Mouse (Mus musculus): ENCODE measurements around the gene Tpt1.
"Not testable (repeated sequence)": the region's sequence is repeated elsewhere in the genome, so short reads cannot be mapped to it uniquely, and the experiment has no call there.

The Tpt1 gene

GRCm38 (mm10) chr14:75844111-75844695 is 690 bp upstream of the Tpt1 start:
- DNase-seq (ENCODE audit: low spot score): no peak

GRCm38 (mm10) chr14:75845698-75846115 is 814 bp downstream of the Tpt1 start:
- DNase-seq (ENCODE audit: low spot score): peak; percentile 45

- no peak for DNase-seq (ENCODE audit: low spot score)
These were observed 2.8 kb downstream of the Tpt1 start for GRCm38 (mm10) chr14:75847669-75848068.

- DNase-seq (ENCODE audit: low spot score): no peak
These were observed 3.6 kb downstream of the Tpt1 start for GRCm38 (mm10) chr14:75848482-75848881.

- no peak for DNase-seq (ENCODE audit: low spot score)
These were observed 4.3 kb downstream of the Tpt1 start for GRCm38 (mm10) chr14:75849236-75849635.

- no peak for DNase-seq (ENCODE audit: low spot score)
These were observed 5.1 kb downstream of the Tpt1 start for GRCm38 (mm10) chr14:75849842-75850568.

- no peak for DNase-seq (ENCODE audit: low spot score)
These were observed 5.9 kb downstream of the Tpt1 start for GRCm38 (mm10) chr14:75850819-75851218.

GRCm38 (mm10) chr14:75852016-75852415 is 7.1 kb downstream of the Tpt1 start:
- no peak for DNase-seq (ENCODE audit: low spot score)

- DNase-seq (ENCODE audit: low spot score): no peak
These were observed 10.5 kb downstream of the Tpt1 start for GRCm38 (mm10) chr14:75855263-75855992.

GRCm38 (mm10) chr14:75858181-75858580 is 13.3 kb downstream of the Tpt1 start:
- no peak for DNase-seq (ENCODE audit: low spot score)

- DNase-seq (ENCODE audit: low spot score): no peak
These were observed 14.7 kb downstream of the Tpt1 start for GRCm38 (mm10) chr14:75859619-75860018.

- DNase-seq (ENCODE audit: low spot score): no peak
These were observed 17.8 kb downstream of the Tpt1 start for GRCm38 (mm10) chr14:75862701-75863100.

GRCm38 (mm10) chr14:75863549-75864409 is 18.9 kb downstream of the Tpt1 start:
- no peak for DNase-seq (ENCODE audit: low spot score)

GRCm38 (mm10) chr14:75866706-75867333 is 21.9 kb downstream of the Tpt1 start:
- no peak for DNase-seq (ENCODE audit: low spot score)

GRCm38 (mm10) chr14:75868028-75868427 is 23.1 kb downstream of the Tpt1 start:
- DNase-seq (ENCODE audit: low spot score): not testable (repeated sequence)

GRCm38 (mm10) chr14:75869769-75870363 is 25.0 kb downstream of the Tpt1 start:
- DNase-seq (ENCODE audit: low spot score): no peak

- DNase-seq (ENCODE audit: low spot score): no peak
These were observed 25.7 kb downstream of the Tpt1 start for GRCm38 (mm10) chr14:75870631-75871030.

GRCm38 (mm10) chr14:75871111-75871510 is 26.2 kb downstream of the Tpt1 start:
- no peak for DNase-seq (ENCODE audit: low spot score)

GRCm38 (mm10) chr14:75871750-75872149 is 26.9 kb downstream of the Tpt1 start:
- DNase-seq (ENCODE audit: low spot score): no peak

- no peak for DNase-seq (ENCODE audit: low spot score)
These were observed 28.7 kb downstream of the Tpt1 start for GRCm38 (mm10) chr14:75873612-75874011.

Measured in urinary bladder, postnatal 10 days (tissue).